Mouse (Mus musculus): ENCODE data around the gene Fzd9. TPM values are rescaled to one million over a fixed set of nuclear protein-coding genes. Genes with fewer than 3 reads are reported as not detected.
"Not testable (repeated sequence)": the region's sequence is repeated elsewhere in the genome, so short reads cannot be mapped to it uniquely, and the experiment has no call there.

The Fzd9 gene
- total and polyA plus RNA-seq, 2 experiments from 2014 or later: 18.0 to 35.1 TPM

- Histone ChIP-seq H3K9ac (replicated peaks; ENCODE audit: low read length) (no peak overlapping the region), H3K4me3 (ENCODE audit: low read length) (no peak overlapping the region), H3K27me3 (ENCODE audit: insufficient read depth, low read length) (no peaks in the 10 kb centered on the region), H3K27ac (no peak overlapping the region), H3K4me2 (ENCODE audit: low read depth, low read length) (no peak overlapping the region), H3K4me1 (ENCODE audit: insufficient read depth, low read length) (no peaks in the 10 kb centered on the region), H3K36me3 (ENCODE audit: insufficient read depth, low read length) (peaks cover 79% of the 10 kb centered on the region), H3K9me3 (ENCODE audit: low read length) (no peaks in the 10 kb centered on the region)
- TF ChIP-seq CTCF (IDR thresholded peaks at IDR 0.05; ENCODE audit: low read depth): no peak
- WGBS: 75% methylated on average over 12 of the region's 12 CpGs
- ATAC-seq (no peak), DNase-seq (ENCODE audit: low spot score) (no peak)
Measured at GRCm38 (mm10) chr5:135242136-135242535, 8.9 kb downstream of the Fzd9 start.

DNA sequence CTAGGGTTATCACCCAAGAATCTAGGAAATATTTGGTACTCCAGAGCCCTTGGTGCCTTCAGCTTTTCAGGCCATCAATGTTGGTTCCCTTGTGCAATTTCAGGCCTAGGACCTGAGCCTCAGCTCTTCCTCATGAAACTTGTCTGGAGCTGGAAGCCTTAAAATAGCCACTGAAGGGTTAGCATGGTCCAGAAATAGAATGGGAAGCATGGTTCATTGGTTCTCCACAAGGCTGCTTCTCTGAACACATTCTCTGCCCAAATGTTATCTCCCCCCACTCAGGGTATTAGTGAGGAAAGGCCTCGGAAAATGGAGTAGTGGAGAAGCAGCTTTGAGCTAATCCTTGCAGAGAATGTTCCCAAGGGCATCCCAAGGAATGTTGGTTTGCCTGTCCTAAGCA lies 9.6 kb downstream of the Fzd9 start:
- Histone ChIP-seq H3K4me1 (ENCODE audit: insufficient read depth, low read length) (no peaks in the 10 kb centered on the region), H3K4me2 (ENCODE audit: low read depth, low read length) (no peak overlapping the region), H3K4me3 (ENCODE audit: low read length) (no peak overlapping the region), H3K27me3 (ENCODE audit: insufficient read depth, low read length) (no peaks in the 10 kb centered on the region), H3K36me3 (ENCODE audit: insufficient read depth, low read length) (peaks cover 83% of the 10 kb centered on the region), H3K27ac (no peak overlapping the region), H3K9ac (replicated peaks; ENCODE audit: low read length) (no peak overlapping the region), H3K9me3 (ENCODE audit: low read length) (no peaks in the 10 kb centered on the region)
- no peak for ATAC-seq
- no peak for DNase-seq (ENCODE audit: low spot score)
- 62% methylated on average over 1 of the region's 1 CpGs for WGBS
- TF ChIP-seq CTCF (IDR thresholded peaks at IDR 0.05; ENCODE audit: low read depth): no peak

- H3K4me3 ChIP-seq (ENCODE audit: low read length): no peak overlapping the region
- H3K27ac ChIP-seq: no peak overlapping the region
- ATAC-seq: no peak
- peak; percentile 42 for DNase-seq (ENCODE audit: low spot score)
- H3K27me3 ChIP-seq (ENCODE audit: insufficient read depth, low read length): no peaks in the 10 kb centered on the region
- H3K4me1 ChIP-seq (ENCODE audit: insufficient read depth, low read length): no peaks in the 10 kb centered on the region
- H3K9ac ChIP-seq (replicated peaks; ENCODE audit: low read length): no peak overlapping the region
- no peak overlapping the region for H3K4me2 ChIP-seq (ENCODE audit: low read depth, low read length)
- 63% methylated on average over 2 of the region's 2 CpGs for WGBS
- peaks cover 63% of the 10 kb centered on the region for H3K36me3 ChIP-seq (ENCODE audit: insufficient read depth, low read length)
- H3K9me3 ChIP-seq (ENCODE audit: low read length): no peaks in the 10 kb centered on the region
- TF ChIP-seq CTCF (IDR thresholded peaks at IDR 0.05; ENCODE audit: low read depth): peak; percentile 65
Measured at GRCm38 (mm10) chr5:135238832-135239231, 12.2 kb downstream of the Fzd9 start.

GRCm38 (mm10) chr5:135236571-135236970 lies 14.5 kb downstream of the Fzd9 start:
- DNase-seq (ENCODE audit: low spot score): peak; percentile 78
- Histone ChIP-seq H3K9me3 (ENCODE audit: low read length) (no peaks in the 10 kb centered on the region), H3K27ac (no peak overlapping the region), H3K9ac (replicated peaks; ENCODE audit: low read length) (no peak overlapping the region), H3K4me2 (ENCODE audit: low read depth, low read length) (no peak overlapping the region), H3K27me3 (ENCODE audit: insufficient read depth, low read length) (no peaks in the 10 kb centered on the region), H3K4me3 (ENCODE audit: low read length) (no peak overlapping the region), H3K4me1 (ENCODE audit: insufficient read depth, low read length) (no peaks in the 10 kb centered on the region), H3K36me3 (ENCODE audit: insufficient read depth, low read length) (peaks cover 63% of the 10 kb centered on the region)
- WGBS: 33% methylated on average over 2 of the region's 2 CpGs
- ATAC-seq: no peak
- TF ChIP-seq CTCF (IDR thresholded peaks at IDR 0.05; ENCODE audit: low read depth): peak; percentile 85

DNA sequence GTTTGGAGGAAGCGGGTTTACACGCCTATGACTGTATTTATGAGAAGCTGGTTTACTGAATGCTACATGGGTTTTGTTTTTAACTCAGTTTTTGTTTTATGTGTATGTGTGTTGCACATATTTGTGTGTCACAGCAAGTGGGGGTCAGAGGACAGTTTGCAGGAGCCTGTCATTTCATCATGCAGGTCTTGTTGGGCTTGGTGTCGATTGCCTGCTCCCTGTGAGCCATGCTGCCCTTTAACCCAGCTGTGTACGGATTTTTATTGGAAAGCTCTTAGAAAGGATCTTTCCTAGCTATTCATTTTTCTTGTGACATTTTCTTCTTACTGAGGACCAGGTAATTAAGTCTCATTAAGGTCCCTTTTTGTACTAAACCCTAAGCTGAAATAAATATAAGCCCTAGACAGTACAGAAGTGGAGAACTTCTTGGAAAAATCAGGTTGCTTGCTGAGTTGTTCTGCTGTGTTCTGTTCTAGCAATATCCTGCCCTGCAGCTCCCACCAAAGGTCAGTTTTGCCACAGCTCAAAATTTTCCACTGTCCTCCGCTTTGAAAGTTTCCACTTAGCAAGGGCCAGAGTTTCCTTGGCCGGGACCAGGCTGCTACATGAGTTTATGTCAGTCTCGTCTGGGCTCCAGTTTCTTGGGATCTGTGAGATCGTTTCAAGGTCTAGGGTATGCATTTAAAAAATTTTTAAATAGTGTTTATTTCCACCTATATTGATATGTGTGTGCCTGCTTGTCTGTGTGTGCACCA lies 17.7 kb downstream of the Fzd9 start:
- no peak overlapping the region for H3K9ac ChIP-seq (replicated peaks; ENCODE audit: low read length)
- ATAC-seq: no peak
- H3K4me2 ChIP-seq (ENCODE audit: low read depth, low read length): no peak overlapping the region
- WGBS: 89% methylated on average over 8 of the region's 8 CpGs
- DNase-seq (ENCODE audit: low spot score): no peak
- H3K27ac ChIP-seq: no peak overlapping the region
- H3K9me3 ChIP-seq (ENCODE audit: low read length): no peaks in the 10 kb centered on the region
- H3K36me3 ChIP-seq (ENCODE audit: insufficient read depth, low read length): peaks cover 58% of the 10 kb centered on the region
- H3K4me3 ChIP-seq (ENCODE audit: low read length): no peak overlapping the region
- TF ChIP-seq CTCF (IDR thresholded peaks at IDR 0.05; ENCODE audit: low read depth): no peak
- no peaks in the 10 kb centered on the region for H3K4me1 ChIP-seq (ENCODE audit: insufficient read depth, low read length)
- no peaks in the 10 kb centered on the region for H3K27me3 ChIP-seq (ENCODE audit: insufficient read depth, low read length)

- WGBS: 83% methylated on average over 4 of the region's 4 CpGs
- TF ChIP-seq CTCF (IDR thresholded peaks at IDR 0.05; ENCODE audit: low read depth): no peak
- no peak for ATAC-seq
Measured at GRCm38 (mm10) chr5:135230186-135230585, 20.8 kb downstream of the Fzd9 start.

DNA sequence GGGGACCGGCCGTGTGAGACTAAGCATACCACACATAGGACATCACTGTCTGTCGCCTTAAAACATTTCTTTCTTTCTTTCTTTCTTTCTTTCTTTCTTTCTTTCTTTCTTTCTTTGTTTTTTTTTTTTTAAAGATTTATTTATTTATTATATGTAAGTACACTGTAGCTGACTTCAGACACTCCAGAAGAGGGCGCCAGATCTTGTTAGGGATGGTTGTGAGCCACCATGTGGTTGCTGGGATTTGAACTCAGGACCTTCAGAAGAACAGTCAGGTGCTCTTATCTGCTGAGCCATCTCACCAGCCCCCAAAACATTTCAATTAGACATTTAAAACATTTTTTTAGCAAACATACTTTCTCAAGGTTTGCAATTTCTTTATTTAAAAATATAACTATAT lies 25.2 kb downstream of the Fzd9 start:
- ATAC-seq; H3K4me3 ChIP-seq (ENCODE audit: low read length); H3K4me2 ChIP-seq (ENCODE audit: low read depth, low read length); H3K27me3 ChIP-seq (ENCODE audit: insufficient read depth, low read length); H3K27ac ChIP-seq; H3K9ac ChIP-seq (replicated peaks; ENCODE audit: low read length); H3K9me3 ChIP-seq (ENCODE audit: low read length); DNase-seq (ENCODE audit: low spot score); H3K4me1 ChIP-seq (ENCODE audit: insufficient read depth, low read length): not testable (repeated sequence)
- WGBS: 93% methylated on average over 4 of the region's 4 CpGs
- H3K36me3 ChIP-seq (ENCODE audit: insufficient read depth, low read length): peaks cover 58% of the 10 kb centered on the region

More at GRCm38 (mm10) chr5:135230186-135230585, 20.8 kb downstream of the Fzd9 start:
- Histone ChIP-seq H3K27me3 (ENCODE audit: insufficient read depth, low read length) (no peaks in the 10 kb centered on the region), H3K27ac (no peak overlapping the region), H3K9me3 (ENCODE audit: low read length) (no peaks in the 10 kb centered on the region), H3K9ac (replicated peaks; ENCODE audit: low read length) (no peak overlapping the region), H3K4me3 (ENCODE audit: low read length) (no peak overlapping the region), H3K4me2 (ENCODE audit: low read depth, low read length) (no peak overlapping the region), H3K4me1 (ENCODE audit: insufficient read depth, low read length) (no peaks in the 10 kb centered on the region), H3K36me3 (ENCODE audit: insufficient read depth, low read length) (peaks cover 61% of the 10 kb centered on the region)
- DNase-seq (ENCODE audit: low spot score): no peak

All from hindbrain, postnatal 0 days (tissue).